Mouse (Mus musculus): ENCODE measurements at regions not wholly inside any gene's neighbourhood (a gene's known extent, or its start where the extent isn't known, plus 50 kb on each side); places are given as distances from the start of the nearest gene placed in this dataset.
A peak's percentile ranks its signal among the peaks of the same experiment; 100 is the strongest.

- no peak for DNase-seq (ENCODE audit: low spot score)
Measured at GRCm38 (mm10) chr10:87732658-87733057, 125.4 kb upstream of the Igf1 start.

DNA sequence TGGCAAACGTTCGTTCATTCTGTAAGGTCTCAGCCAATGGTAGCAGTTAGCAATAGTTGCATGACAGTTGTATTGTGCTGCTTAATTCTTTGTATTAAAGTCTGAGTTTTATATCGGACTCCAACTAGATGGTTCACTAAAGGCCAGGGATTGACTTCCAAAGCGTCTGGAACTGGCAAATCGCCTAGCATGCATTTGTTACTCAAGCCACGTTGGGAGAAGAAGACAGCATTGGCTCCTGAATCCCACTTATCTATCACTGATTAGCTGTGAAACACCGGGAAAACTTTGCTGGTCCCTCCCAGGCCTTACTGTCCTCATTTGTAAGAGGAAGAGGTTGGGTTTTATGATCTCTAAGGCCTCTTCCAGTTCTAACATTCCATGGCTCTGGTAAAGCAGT lies 124.8 kb upstream of the Igf1 start:
- no peak for DNase-seq (ENCODE audit: low spot score)

GRCm38 (mm10) chr10:87740323-87740722 lies 117.7 kb upstream of the Igf1 start:
- no peak for DNase-seq (ENCODE audit: low spot score)

- DNase-seq (ENCODE audit: low spot score), result no peak
Measured at GRCm38 (mm10) chr10:87742766-87743165, 115.3 kb upstream of the Igf1 start.

DNA sequence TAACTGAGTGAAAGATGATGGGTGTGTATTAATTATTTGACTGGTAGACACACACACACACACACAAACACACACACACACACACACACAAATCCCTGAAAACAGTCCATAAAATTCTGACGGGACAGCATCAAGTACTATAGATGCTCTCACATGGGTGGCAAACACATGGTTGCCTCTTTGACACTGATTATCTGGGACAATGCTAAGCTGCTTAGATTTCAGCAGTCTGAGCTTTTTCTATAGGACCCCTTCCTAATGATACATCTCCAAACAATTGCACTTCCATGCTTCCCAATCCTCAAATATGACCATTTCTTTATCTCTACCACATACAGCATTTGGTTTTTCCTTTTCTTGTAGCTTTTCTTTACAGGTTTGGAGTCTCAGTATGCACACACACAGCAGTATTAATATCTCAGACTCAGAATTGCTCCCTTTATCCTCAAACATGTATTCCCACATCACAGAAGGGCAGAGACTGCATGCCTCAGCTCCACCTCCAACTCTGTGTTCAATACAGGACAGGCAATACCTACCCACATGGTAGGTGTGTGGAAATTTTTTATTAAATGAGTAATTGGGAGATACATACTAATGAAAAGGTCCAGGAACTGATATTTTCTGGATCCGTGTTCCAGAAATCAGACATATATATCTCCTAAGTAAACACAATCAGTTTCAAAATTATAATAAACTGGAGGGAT lies 110.1 kb upstream of the Igf1 start:
- DNase-seq (ENCODE audit: low spot score), result no peak

- peak; percentile 5 for DNase-seq (ENCODE audit: low spot score)
Measured at GRCm38 (mm10) chr10:87748631-87749193, 109.4 kb upstream of the Igf1 start.

- DNase-seq (ENCODE audit: low spot score), result no peak
Measured at GRCm38 (mm10) chr10:87750321-87750720, 107.7 kb upstream of the Igf1 start.

DNA sequence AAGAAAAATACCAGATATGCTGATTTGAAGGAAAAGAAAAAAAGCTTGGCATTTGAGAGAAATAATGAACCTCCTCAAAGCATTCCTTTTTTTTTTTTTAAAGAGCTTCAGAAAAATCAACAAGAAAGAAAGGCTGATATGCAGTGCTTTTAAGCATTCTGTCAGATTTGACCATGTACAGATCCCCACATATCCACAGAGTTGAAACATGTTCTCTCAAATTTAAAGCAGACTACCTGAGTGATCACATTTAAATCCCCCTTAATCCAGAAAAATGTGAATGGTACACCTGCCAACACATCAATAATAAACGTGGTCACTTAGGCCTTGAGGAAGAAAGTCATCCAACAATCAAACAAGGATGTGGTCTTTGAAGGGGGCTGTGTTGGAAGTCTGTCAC lies 107.1 kb upstream of the Igf1 start:
- no peak for DNase-seq (ENCODE audit: low spot score)

DNA sequence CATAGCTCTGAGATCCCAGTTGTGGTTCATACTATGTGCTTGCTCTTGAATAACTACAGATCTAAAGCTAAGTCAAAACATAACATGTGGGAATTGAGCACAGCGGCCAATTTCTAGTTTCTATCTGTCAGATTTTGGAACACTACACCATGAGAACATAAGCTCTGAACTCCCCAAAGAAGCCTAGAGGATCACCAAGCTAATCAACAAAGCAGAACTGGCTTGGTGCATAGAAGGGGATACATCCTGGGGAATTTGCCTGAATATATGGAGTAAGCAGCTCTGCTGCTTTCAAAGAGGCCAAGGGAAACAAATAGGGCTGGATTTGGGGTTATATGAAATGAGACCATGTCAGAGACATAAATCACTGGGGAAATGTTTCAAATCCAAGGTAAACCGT lies 105.9 kb upstream of the Igf1 start:
- DNase-seq (ENCODE audit: low spot score), result no peak

GRCm38 (mm10) chr10:87753483-87753882 lies 104.6 kb upstream of the Igf1 start:
- no peak for DNase-seq (ENCODE audit: low spot score)

DNA sequence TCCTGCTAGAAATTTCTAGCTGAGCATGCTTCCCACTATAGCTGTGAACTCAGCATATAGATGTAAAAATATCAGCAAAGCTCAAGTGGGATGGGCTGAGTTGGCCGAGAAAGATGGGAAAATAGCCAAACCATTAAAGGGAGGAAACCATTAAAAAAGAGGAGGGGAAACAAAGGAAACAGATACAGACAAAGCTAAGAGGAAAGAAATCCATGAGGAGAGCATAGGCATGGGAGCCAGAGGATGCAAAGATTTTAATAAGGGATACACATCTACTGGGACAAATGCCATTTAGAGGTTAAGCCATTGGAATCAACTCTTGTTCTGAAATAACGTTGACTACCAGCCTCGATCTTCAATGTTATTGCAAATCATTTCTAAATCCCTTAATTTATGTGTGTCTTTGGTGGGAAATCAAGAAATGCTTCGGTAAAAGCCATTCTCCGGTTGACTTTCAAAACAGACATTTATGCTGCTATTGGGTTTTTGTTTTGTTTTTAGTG lies 96.5 kb upstream of the Igf1 start:
- no peak for DNase-seq (ENCODE audit: low spot score)

DNA sequence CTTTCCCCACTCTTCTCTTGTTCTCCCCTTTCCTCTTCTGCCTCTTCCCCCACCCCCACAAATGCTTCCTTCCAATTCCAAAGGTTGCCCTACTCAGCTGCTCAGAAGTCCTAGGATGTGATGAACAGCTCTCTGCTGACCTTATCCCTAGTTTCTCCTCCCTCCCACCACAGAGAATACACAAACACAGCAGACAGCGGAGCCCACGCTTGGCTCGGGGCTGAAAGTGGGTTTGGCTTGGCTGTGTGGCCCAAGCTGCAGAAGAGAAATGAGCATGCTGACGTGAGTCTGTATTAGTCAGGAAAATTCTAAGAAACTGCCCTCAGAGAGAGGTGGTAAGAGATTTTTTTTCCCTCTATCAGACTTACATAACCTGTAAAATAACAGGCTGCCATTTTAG lies 70.5 kb upstream of the Igf1 start:
- no peak for DNase-seq (ENCODE audit: low spot score)

DNA sequence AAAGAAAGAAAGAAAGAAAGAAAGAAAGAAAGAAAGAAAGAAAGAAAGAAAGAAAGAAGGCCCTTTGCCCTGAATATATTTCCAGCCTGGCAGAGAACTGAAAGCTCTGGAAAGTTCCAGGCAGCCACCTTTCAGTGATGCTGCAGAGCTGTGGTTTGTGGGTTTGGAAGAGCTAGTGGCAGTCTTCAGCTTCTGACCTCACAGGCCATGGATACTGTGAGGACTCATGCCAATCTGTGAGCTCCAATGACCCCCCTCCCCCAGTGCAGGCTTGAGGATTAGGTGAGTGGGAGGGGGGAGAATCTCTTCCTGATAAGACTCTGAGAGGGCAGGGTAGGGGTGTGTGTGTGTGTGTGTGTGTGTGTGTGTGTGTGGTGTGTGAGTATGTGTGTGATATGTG lies 65.7 kb upstream of the Igf1 start:
- DNase-seq (ENCODE audit: low spot score), result no peak

- DNase-seq (ENCODE audit: low spot score), result no peak
Measured at GRCm38 (mm10) chr10:87803936-87804791, 53.9 kb upstream of the Igf1 start.

DNA sequence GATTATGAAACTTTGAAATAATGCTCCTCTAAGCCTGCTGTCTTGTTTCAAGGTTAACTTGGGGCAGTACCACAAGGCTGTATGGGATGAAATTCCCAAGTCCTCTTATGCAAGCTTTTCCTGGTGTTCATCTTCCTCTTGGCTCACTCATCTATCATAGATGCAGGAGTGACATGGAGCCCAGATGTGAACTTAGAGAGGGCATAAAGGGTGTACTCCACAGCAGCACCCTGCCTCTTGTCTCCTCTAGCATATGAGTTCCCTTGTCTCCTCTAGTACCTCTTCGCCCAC lies 53.3 kb upstream of the Igf1 start:
- no peak for DNase-seq (ENCODE audit: low spot score)
